Mouse (Mus musculus) cerebellum, adult 2 months (tissue): Measurements from ENCODE around the gene Uvrag. TPM values are rescaled to one million over a fixed set of nuclear protein-coding genes. Genes with fewer than 3 reads are reported as not detected.

Source experiments
- DNase-seq, 2 experiments: peaks; one replicate each; pipeline ENCODE4 v3.0.0; 2021
- H3K27ac ChIP-seq: fragments of 200-500 bp; 2 replicates; pipeline ENCODE4 v1.5.1; 2012; ENCODE audit warnings: low read length, control low read depth, inconsistent platforms; ENCODE audit not compliant: insufficient read depth
- H3K27me3 ChIP-seq: fragments of 200-500 bp; 2 replicates; pipeline ENCODE4 v1.6.1; 2012; ENCODE audit warnings: inconsistent platforms, mild to moderate bottlenecking, low read length, moderate library complexity; ENCODE audit not compliant: control insufficient read depth, insufficient read depth
- H3K4me1 ChIP-seq: fragments of 200-500 bp; 2 replicates; pipeline ENCODE4 v1.6.1; 2011; ENCODE audit warnings: low read length; ENCODE audit not compliant: control insufficient read depth, insufficient read depth
- H3K4me3 ChIP-seq: fragments of 200-500 bp; replicated peaks from 2 replicates; pipeline ENCODE3; 2011; ENCODE audit warnings: mild to moderate bottlenecking, low read depth, low read length, control low read depth; ENCODE audit not compliant: insufficient read depth
- CTCF ChIP-seq: fragments of 200-500 bp; IDR thresholded peaks from 2 replicates; pipeline ENCODE4 v1.5.1; 2011; ENCODE audit warnings: low read depth, mild to moderate bottlenecking, control low read depth, low read length, moderate library complexity, borderline replicate concordance; ENCODE audit not compliant: insufficient read depth
- POLR2A ChIP-seq: fragments of 200-500 bp; IDR thresholded peaks from 2 replicates; pipeline ENCODE4 v1.6.1; 2011; ENCODE audit warnings: low read length, control low read depth, borderline replicate concordance; ENCODE audit not compliant: insufficient read depth
- WGBS: fragments of 180-500 bp; shearing (Covaris S2); methylation state at CpG from one replicate; pipeline ENCODE4 v1.1.7; 2018; 5-methylcytosine and 5-hydroxymethylcytosine counted together
- polyA plus RNA-seq: library from polyadenylated mRNA; depleted of rRNA; stranded (reverse); fragments of >200 nt; gene quantifications from 2 replicates; pipeline ENCODE4 v1.2.3, GENCODE M21; 2012

Uvrag gene
- polyA plus RNA-seq, 1 experiment = 19.2 TPM

DNA sequence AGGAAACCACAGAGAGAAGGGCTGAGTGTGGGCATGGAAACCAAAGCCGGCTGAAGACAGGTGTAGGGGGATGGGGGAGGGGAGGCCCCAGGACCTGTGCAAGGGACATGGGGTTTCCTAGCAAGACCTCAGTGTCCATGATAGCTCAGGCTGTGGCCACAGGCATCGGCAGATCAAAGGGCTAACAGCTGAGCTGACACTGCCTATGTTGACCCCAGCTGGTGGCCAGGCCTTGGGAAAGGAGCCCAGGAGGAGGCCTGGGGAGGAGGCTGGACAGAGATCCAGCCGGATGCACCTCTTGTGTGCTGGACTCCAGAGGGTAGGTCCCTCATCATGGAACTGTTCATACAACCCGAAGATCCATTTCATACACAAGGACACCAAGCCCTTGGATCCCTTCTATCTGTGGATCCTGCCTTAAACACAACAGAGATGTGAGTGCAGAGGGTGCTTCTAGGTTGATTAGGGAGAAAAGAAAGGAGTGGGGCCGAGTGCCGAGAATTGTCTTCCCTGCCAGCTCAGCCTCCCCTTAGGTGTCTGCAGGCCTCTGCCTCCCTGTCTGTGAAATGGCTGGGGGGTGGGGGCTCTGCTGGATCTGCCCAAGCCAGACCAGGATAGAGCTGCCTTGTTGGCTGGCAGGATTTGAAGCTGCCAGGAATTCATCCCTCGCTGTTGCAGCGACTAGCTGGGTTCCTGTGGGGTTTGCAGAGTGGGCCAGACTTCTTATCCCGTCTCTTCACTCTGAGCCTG, 276.8 kb downstream of the Uvrag start:
- 47% methylated on average over 9 of the region's 9 CpGs for WGBS
- no peak overlapping the region for H3K4me3 ChIP-seq
- H3K27ac ChIP-seq = no peak overlapping the region
- DNase-seq = no peak
- peaks cover 6% of the 10 kb centered on the region for H3K4me1 ChIP-seq
- TF ChIP-seq CTCF (no peak), POLR2A (no peak)
- H3K27me3 ChIP-seq = no peaks in the 10 kb centered on the region

DNA sequence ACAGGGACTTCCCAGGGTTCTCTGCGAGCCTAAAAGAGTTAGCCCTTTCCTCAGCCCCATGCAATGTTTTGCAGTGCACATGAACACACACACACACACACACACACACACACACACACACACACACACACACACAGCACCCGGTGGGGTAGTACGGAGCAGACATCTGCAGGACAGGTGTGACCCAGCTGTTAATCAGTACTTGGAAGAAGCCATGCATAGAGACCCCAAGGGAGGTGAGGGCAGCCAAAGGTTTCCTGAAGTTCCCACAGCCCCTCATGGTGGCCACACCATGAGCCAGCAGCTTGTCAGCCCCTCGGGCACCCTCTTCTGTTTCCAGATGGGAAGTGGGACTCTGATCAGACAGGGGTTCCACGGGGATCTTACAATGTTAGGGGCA, 277.9 kb downstream of the Uvrag start:
- TF ChIP-seq POLR2A = no peak
- no peak for TF ChIP-seq CTCF
- WGBS = 67% methylated on average over 5 of the region's 5 CpGs
- H3K27ac ChIP-seq = no peak overlapping the region
- no peaks in the 10 kb centered on the region for H3K27me3 ChIP-seq
- no peak for DNase-seq
- H3K4me3 ChIP-seq = no peak overlapping the region
- peaks cover 6% of the 10 kb centered on the region for H3K4me1 ChIP-seq

DNA sequence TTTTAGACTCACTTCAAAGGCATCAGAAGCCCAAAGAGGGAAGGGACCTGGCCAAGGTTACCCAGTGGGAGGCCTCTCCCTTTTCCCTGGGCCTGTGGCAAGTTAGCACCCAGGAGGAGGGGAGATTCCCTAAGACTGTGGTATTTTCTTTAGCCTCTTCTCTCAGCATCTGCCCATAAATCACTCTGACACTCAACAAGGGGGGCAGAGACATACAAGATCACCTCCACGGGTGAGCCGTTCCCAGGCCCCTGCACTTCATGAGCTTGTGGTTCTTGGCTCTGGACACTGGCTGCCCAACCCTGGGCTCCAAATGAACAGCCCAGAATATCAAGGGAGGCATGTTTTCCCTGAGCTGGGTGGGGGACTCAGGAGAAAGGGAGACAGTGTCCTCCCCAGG, 279.9 kb downstream of the Uvrag start:
- no peak for DNase-seq
- TF ChIP-seq CTCF (no peak), POLR2A (no peak)
- no peaks in the 10 kb centered on the region for H3K27me3 ChIP-seq
- peaks cover 6% of the 10 kb centered on the region for H3K4me1 ChIP-seq
- H3K27ac ChIP-seq = no peak overlapping the region
- 82% methylated on average over 2 of the region's 2 CpGs for WGBS
- no peak overlapping the region for H3K4me3 ChIP-seq

DNA sequence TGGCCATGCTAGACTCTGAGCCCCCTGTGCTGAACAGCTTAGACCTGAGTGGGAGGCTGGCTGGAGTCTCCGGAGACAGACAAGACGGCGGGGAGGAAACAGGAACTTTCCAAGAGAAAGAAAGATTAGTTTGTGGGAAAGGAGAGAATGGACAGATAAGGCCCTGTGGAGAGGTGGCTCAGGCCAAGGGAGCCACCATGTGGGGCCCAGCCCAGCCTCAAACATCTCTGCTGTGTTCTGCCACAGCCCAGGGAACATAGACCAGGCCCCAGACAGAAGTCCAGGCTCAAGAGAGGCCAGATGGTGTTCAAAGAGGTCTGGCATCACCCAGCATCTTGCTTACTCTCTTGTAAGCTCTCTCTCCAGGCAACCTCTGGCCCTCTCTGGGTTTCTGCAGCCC, 283.8 kb downstream of the Uvrag start:
- H3K4me1 ChIP-seq = no peaks in the 10 kb centered on the region
- no peak overlapping the region for H3K4me3 ChIP-seq
- H3K27me3 ChIP-seq = no peaks in the 10 kb centered on the region
- WGBS = 57% methylated on average over 3 of the region's 3 CpGs
- no peak overlapping the region for H3K27ac ChIP-seq
- no peak for DNase-seq
- no peak for TF ChIP-seq CTCF
- TF ChIP-seq POLR2A = no peak

DNA sequence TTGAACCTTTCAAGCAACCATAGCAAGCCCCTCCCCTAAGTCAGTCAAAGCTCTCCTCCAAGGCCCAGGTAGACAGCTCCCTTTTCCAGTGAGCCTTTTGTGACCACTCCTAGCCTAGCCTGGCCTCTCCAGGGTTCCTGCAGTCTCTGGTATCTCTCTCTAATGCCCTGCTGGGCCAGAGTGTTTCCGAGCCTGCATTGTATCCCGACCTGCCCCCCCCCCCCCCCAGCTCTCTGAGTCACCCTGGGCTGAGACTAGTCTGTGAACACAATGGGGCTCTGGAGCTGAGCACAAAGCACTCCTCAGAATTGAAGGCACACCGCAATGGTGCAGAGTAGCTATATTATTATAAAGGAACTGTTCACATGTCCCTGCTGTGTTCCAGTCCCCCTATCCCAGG, 284.8 kb downstream of the Uvrag start:
- H3K27ac ChIP-seq = no peak overlapping the region
- 47% methylated on average over 3 of the region's 3 CpGs for WGBS
- no peak overlapping the region for H3K4me3 ChIP-seq
- H3K4me1 ChIP-seq = no peaks in the 10 kb centered on the region
- H3K27me3 ChIP-seq = no peaks in the 10 kb centered on the region
- no peak for TF ChIP-seq CTCF
- no peak for TF ChIP-seq POLR2A
- no peak for DNase-seq

DNA sequence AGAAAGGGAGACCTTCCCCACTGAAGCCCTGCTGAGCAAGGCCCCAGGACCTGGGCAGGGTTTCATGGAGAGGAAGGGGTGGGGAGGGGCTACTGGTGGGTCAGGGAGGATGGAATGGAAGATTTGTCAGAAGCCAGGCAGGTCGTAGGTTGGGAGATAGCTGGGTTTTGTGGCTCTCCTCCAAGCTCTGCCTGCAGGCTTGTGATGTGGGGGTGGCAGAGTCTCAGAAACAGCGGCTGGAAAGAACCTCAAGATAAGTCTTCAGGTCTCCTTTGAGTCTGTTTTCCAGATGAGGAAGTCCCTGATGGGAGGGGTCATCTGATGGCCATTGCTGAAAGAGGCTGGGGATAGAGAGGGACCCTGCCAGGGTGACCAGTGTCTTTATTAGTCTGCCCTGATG, 285.6 kb downstream of the Uvrag start:
- H3K27me3 ChIP-seq = no peaks in the 10 kb centered on the region
- H3K4me1 ChIP-seq = no peaks in the 10 kb centered on the region
- no peak for DNase-seq
- whole genome bisulfite sequencing = 97% methylated on average over 2 of the region's 2 CpGs
- no peak overlapping the region for H3K27ac ChIP-seq
- TF ChIP-seq CTCF = no peak
- TF ChIP-seq POLR2A = no peak
- H3K4me3 ChIP-seq = no peak overlapping the region

DNA sequence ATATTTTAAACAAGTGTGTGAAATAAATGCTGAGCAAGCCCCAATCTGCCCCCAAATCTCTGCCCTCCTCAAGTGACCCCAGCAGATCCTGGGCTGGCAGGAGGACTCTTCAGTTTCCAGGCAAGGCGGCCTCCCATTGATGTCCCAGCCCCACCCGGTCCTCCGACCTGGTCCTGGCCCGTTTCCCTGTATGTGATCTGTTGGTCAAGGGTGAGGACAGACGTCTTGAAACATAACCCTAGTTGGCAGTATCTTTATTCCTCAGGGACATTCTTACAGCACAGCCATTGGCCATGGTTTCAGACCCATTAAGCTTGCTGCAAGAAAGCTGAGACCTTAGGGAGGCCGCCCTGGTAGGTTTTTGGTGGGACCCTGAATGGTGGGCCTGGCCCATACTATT, 287.1 kb downstream of the Uvrag start:
- no peak overlapping the region for H3K27ac ChIP-seq
- no peak overlapping the region for H3K4me3 ChIP-seq
- H3K27me3 ChIP-seq = no peaks in the 10 kb centered on the region
- H3K4me1 ChIP-seq = no peaks in the 10 kb centered on the region
- no peak for DNase-seq
- 87% methylated on average over 6 of the region's 6 CpGs for WGBS
- TF ChIP-seq POLR2A (no peak), CTCF (no peak)

DNA sequence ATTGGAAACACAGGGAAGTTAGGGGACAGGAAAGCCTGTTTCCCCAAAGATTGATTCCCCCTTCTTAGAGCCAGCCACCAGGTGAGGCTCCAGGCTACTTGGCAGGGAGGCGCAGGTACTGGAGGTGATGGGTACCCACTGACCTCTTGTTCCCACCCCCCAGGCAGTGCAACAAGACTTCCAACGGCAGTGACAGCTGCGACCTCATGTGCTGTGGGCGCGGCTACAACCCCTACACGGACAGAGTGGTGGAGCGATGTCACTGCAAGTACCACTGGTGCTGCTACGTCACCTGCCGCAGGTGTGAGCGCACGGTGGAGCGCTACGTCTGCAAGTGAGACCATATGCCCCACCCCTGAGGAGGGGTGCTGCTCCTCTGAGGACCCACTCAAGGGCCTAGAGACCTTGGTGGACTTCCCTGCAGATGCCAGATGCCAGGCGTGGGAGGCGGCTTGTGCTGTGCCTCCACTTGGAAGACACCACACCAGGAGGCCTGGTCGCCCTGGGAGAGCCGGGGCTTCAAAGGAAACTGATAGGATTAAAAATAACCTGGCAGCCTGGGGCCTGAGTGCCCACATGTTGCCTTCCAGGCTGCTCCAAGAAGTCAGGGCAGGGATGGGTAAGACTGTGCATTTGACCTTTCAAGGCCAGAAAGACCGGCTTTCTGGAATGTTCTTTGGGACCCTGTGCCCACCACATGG, 287.8 kb downstream of the Uvrag start:
- no peak for DNase-seq
- Histone ChIP-seq H3K27me3 (no peaks in the 10 kb centered on the region), H3K27ac (no peak overlapping the region), H3K4me3 (no peak overlapping the region), H3K4me1 (no peaks in the 10 kb centered on the region)
- 81% methylated on average over 18 of the region's 18 CpGs for WGBS
- TF ChIP-seq POLR2A (no peak), CTCF (no peak)
